Mouse (Mus musculus) bone marrow macrophage, adult 2 months (primary cell): ENCODE results near the gene Rrp36. TPM values are rescaled to one million over a fixed set of nuclear protein-coding genes. Genes with fewer than 3 reads are reported as not detected.

ENCODE experiments used
- H3K27ac ChIP-seq: 2 replicates; pipeline ENCODE4 v1.5.1; 2012; ENCODE audit warnings: low read depth, low read length; ENCODE audit not compliant: insufficient read depth
- H3K4me1 ChIP-seq: 2 replicates; pipeline ENCODE4 v1.6.1; 2012; ENCODE audit warnings: low read length; ENCODE audit not compliant: control insufficient read depth, insufficient read depth
- H3K4me3 ChIP-seq: 2 replicates; pipeline ENCODE4 v1.5.1; 2012; ENCODE audit warnings: mild to moderate bottlenecking, low read length, moderate library complexity; ENCODE audit not compliant: insufficient read depth
- CTCF ChIP-seq: IDR thresholded peaks from 2 replicates; pipeline ENCODE4 v1.5.1; 2012; ENCODE audit warnings: low read depth, mild to moderate bottlenecking, low read length, moderate library complexity
- POLR2A ChIP-seq: IDR thresholded peaks from 2 replicates; pipeline ENCODE4 v1.6.1; 2012; ENCODE audit warnings: mild to moderate bottlenecking, low read depth, low read length, borderline replicate concordance
- polyA plus RNA-seq: library from polyadenylated mRNA; stranded (reverse); fragments of >200 nt; gene quantifications from 2 replicates; pipeline ENCODE4 v1.2.4, GENCODE M21; 2012; ENCODE audit not compliant: missing spikeins, insufficient read depth, insufficient read length

Gene Rrp36
- polyA plus RNA-seq, 1 experiment, result 27.7 TPM

- TF ChIP-seq POLR2A, result no peak
- no peak for TF ChIP-seq CTCF
- Histone ChIP-seq H3K27ac (peak overlapping the region; percentile 54), H3K4me1 (peaks cover 10% of the 10 kb centered on the region), H3K4me3 (peak overlapping the region; percentile 71)
These were observed 24.3 kb downstream of the Rrp36 start for GRCm38 (mm10) chr17:46649811-46650210.

GRCm38 (mm10) chr17:46648436-46648835 lies 25.7 kb downstream of the Rrp36 start:
- TF ChIP-seq POLR2A, result no peak
- TF ChIP-seq CTCF, result no peak
- no peak overlapping the region for H3K4me3 ChIP-seq
- peaks cover 18% of the 10 kb centered on the region for H3K4me1 ChIP-seq
- no peak overlapping the region for H3K27ac ChIP-seq

GRCm38 (mm10) chr17:46647279-46647678 lies 26.9 kb downstream of the Rrp36 start:
- H3K27ac ChIP-seq, result no peak overlapping the region
- H3K4me3 ChIP-seq, result no peak overlapping the region
- peaks cover 18% of the 10 kb centered on the region for H3K4me1 ChIP-seq
- TF ChIP-seq CTCF (no peak), POLR2A (no peak)

GRCm38 (mm10) chr17:46646322-46646662 lies 27.9 kb downstream of the Rrp36 start:
- no peak for TF ChIP-seq CTCF
- TF ChIP-seq POLR2A, result no peak
- peak overlapping the region; percentile 78 for H3K4me3 ChIP-seq
- peaks cover 20% of the 10 kb centered on the region for H3K4me1 ChIP-seq
- H3K27ac ChIP-seq, result peak overlapping the region; percentile 49

- Histone ChIP-seq H3K4me1 (peaks cover 18% of the 10 kb centered on the region), H3K27ac (peak within 1 kb of the TSS; percentile 49), H3K4me3 (peak within 1 kb of the TSS; percentile 78)
- no peak for TF ChIP-seq CTCF
These were observed 28.4 kb downstream of the Rrp36 start, which contains the start of the genes Klc4 and Mrpl2 for GRCm38 (mm10) chr17:46645561-46646321. Gene Klc4, minus strand, starts transcription at chr17:46646022. Gene Mrpl2, plus strand, starts transcription at chr17:46646229.

- Histone ChIP-seq H3K27ac (peak overlapping the region; percentile 5; the same call in 1 of the 2 replicates), H3K4me1 (peaks cover 25% of the 10 kb centered on the region), H3K4me3 (peak overlapping the region; percentile 67)
- TF ChIP-seq POLR2A, result no peak
- TF ChIP-seq CTCF, result no peak
These were observed 29.2 kb downstream of the Rrp36 start for GRCm38 (mm10) chr17:46644916-46645475.

- peak overlapping the region; percentile 11; the same call in 1 of the 2 replicates for H3K27ac ChIP-seq
These were observed 29.9 kb downstream of the Rrp36 start for GRCm38 (mm10) chr17:46644152-46644805.

GRCm38 (mm10) chr17:46642060-46642459 lies 32.1 kb downstream of the Rrp36 start:
- H3K4me3 ChIP-seq, result no peak overlapping the region
- TF ChIP-seq CTCF (no peak), POLR2A (no peak)
- H3K27ac ChIP-seq, result no peak overlapping the region
- peaks cover 34% of the 10 kb centered on the region for H3K4me1 ChIP-seq

More at GRCm38 (mm10) chr17:46644152-46644805, 29.9 kb downstream of the Rrp36 start:
- TF ChIP-seq CTCF (no peak), POLR2A (no peak)
- peaks cover 23% of the 10 kb centered on the region for H3K4me1 ChIP-seq
- H3K4me3 ChIP-seq, result no peak overlapping the region

- H3K4me1 ChIP-seq, result peaks cover 37% of the 10 kb centered on the region
- H3K4me3 ChIP-seq, result peak overlapping the region; percentile 66
- no peak for TF ChIP-seq CTCF
- TF ChIP-seq POLR2A, result no peak; the same call in 1 of the 2 replicates
- peak overlapping the region; percentile 85 for H3K27ac ChIP-seq
These were observed 34.2 kb downstream of the Rrp36 start for GRCm38 (mm10) chr17:46639929-46640328.
